Mouse (Mus musculus) urinary bladder, postnatal 25 days (tissue): ENCODE data around the gene Rasgef1a.

Source experiments
- DNase-seq: peaks from one replicate; pipeline ENCODE4 v3.0.0; 2022; ENCODE audit warnings: low spot score

The Rasgef1a gene

DNA sequence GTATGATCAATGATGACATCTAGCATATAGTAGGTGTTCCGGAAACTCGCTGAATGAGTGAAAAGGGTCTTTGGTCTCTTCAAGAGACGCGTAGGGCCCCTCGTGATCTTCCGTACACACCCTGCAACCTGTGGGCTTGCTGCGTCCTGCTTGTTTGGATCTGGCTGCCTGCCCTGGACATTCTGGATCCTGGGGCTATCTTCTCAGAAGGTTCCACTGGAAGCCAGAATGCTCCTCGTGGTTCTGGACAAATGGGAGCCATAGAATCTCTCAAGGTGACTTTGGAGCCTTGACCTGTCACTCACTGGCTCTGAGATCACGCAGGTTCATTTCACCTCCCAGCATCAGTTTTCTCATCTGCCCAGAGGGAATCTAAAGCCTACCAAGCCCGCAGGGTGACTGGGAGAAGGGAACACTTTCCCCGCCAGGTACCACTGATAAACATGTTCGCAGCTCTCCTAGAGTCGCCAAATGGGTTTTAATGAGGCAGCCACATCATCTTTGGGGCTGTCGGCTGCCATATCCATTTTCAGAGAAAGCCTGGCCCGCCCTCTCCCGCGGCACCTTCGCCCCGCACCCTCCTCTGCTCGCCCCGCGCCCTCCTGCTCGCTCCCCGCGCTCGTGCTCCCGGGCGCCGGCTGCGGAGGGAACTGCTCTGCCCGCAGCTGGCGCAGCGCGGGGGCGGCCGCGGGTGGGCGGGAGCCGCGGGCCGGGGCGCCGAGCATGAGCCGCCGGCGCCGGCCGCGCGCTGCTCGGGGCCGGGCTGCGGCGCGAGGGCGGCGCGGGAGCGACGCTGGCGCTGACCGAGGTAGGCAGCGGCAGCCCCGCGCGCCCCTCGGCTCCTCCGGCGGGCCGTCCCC, at the start of gene Rasgef1a:
Gene Rasgef1a (plus strand): TSS at position 683 of the 860 bp plus-strand sequence.
- DNase-seq, result no peak

DNA sequence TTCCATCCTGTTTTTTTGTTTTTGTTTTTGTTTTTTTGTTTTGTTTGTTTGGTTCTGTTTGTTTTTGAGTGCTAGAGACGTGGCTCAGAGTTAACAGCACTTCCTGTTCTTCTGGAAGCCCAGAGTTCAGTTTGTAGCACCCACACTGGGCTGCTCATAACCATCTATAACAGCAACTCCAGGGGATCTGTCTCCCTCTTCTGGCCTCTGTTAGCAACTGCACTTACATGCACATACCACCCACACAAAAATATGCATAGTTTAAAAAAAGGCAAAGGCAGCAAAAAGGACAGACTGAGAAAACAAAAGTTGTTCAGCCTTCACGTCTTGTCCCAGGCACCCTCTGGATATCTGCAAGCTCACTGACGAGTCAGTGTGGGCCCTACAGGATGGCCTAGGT, 48.0 kb upstream of the Rasgef1a start:
- no peak for DNase-seq

GRCm38 (mm10) chr6:117966729-117967128, 44.5 kb upstream of the Rasgef1a start:
- DNase-seq, result no peak

- no peak for DNase-seq
Observed at GRCm38 (mm10) chr6:117987173-117987572, 24.1 kb upstream of the Rasgef1a start.

DNA sequence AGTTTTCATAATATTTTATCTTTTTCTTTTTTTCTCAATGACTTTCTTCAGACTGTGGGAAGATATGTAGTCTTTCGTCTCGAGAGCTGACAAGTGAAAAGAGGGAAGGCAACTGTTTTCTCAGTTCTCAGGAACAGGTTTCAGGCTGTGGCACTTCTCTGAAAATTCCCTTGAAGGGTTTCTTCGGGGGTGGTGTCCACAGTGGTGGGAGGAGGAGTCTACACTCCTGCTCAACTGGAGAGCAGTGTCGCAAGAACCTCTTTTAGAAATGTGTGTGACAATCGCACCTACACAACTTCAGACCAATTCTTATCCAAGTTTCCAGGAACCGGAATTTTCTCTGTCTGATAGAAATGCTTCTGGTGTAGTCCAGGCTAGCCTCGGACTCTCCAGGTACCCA, 22.0 kb upstream of the Rasgef1a start:
- DNase-seq, result no peak

- DNase-seq, result no peak
Observed at GRCm38 (mm10) chr6:117990649-117991048, 20.6 kb upstream of the Rasgef1a start.

DNA sequence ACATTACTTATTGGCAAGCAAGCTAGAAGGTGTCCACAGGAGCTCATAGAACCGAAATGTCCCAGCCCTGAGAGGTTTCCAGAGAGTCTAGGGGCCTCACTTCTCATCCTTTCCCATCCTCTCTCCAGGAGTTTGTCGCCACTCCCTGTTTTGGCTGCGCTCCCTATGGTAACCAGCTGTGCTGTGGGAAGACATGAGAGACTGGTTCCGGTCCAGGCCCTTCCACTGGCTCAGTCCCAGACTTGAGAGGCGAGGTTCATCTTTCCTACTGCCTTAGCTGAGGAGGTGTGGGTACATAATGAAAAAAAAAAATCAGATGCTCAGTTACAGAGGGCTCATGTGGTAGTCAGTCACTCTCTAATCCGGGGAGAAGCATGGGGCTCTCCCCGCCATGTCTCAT, 19.9 kb upstream of the Rasgef1a start:
- DNase-seq, result peak; percentile 31

- DNase-seq, result no peak
Observed at GRCm38 (mm10) chr6:117991928-117992327, 19.3 kb upstream of the Rasgef1a start.

- no peak for DNase-seq
Observed at GRCm38 (mm10) chr6:117995168-117995567, 16.1 kb upstream of the Rasgef1a start.

- no peak for DNase-seq
Observed at GRCm38 (mm10) chr6:118001272-118001671, 10.0 kb upstream of the Rasgef1a start.

DNA sequence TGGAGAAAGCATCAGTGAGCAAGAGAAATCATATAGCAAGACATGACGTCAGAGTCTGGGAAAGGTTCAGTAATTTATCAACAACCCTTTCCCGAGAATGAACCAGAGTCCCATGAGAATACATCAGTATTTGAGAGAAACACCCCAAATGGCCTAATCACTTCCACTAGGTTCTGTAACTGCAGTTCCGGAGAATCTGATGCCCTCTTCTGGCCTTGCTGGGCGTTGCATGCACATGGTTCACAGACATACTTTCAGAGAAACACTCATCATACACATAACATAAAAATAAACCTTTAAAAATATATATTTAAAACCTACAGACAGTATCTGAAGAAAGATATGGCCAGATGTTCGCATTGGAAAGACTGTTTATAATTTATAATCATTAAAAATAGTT, 3.9 kb upstream of the Rasgef1a start:
- no peak for DNase-seq

- no peak for DNase-seq
Observed at GRCm38 (mm10) chr6:118007843-118008539, 3.2 kb upstream of the Rasgef1a start.

DNA sequence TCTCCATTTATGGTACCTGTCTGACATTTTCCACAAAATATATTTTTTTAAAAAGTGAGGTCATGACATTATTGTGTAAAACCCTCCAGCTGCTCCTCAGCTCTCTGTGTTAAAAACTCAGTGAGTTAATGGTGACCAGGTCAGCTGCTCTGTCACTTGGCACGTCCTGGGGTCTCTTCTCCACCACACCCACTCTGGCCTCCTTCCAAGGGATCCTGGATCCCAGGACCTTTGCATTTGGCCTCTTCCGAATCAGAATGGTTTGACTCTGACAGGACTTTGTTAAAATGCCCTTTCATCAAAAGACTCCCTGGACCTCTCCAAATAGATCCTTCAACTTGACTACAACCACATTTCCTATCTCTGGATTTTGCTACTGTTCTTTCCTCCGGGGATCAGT, 982 bp upstream of the Rasgef1a start:
- no peak for DNase-seq

GRCm38 (mm10) chr6:118011616-118012316, 528 bp downstream of the Rasgef1a start:
- DNase-seq, result no peak

DNA sequence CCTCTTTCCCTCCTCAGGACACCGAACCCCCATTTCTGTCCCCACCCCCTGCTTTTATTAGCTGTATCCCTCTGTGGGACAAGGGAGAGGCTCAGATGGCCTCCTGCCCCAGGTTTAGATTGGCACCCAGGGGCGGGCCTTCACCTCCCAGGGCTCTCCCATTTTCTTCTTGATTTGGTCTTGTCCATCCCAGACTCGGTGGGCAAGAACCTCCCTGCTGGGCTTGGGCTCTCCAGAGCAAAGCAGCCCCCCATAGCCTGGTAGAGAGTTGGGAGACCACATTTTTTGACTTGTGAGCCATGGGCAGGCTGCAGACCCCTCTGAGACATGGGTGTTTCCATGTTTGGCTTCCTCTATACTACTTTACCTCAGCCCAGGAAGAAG, 1.1 kb downstream of the Rasgef1a start:
- no peak for DNase-seq

DNA sequence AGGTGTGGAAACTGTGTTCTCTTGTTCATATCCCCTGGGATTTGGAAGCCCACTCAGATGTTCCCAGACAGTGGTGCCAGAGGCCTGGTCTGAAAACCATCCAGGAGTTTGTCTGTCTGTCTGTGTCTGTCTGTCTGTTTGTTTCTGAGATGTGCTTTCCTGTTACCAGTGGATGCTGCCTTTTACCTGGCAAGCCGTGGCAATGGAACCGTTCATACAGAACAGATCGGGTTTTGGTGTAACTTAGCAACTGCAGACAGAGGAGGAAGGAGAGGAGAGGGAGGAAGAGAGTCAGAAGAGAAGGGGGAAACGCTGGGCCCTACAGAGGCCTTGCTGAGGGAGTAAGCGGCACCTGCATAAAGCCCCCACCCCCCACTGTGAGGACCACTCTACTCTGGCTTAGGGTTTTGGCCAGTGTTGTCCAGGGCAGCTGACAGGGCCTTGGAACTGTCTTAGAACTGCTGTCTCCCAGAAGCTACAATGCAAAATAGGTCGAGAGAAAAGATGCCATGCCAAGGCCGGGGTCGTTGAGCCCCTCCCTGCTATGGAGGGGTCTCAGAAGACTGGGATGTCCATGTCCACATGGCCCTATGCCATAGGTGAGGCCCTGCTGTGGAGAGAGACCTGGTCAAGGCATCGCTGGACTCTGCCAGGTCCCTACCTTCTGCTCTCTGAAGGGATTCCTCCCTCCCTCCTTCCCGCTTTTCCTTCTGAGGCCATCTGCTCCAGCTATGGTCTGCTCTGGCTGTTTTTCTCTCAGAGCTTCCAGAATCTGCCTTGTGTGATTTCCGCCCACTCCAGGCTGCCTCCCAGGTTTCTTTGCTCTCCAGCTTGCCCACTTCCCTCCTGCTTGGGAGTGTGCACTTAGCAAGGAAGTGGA, 2.0 kb downstream of the Rasgef1a start:
- no peak for DNase-seq

DNA sequence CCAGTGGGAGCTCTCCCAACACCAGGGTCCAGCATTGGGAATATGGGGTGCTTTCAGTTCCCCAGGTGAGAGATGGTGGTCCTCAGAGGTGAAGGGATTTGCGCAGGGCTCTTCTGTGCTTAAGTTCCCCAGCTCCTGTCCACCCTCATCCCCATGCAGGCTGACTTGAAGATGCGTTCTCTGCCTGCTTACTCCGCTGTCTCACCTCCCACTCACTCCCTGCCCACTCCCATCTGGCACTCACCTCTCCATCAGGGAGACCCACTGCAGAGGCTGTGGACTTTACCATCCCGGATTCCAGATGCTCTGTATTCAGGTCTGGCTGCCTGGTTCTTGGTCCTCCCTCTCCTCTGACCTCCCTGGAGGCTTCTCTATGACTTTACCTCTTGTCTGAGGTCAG, 3.6 kb downstream of the Rasgef1a start:
- DNase-seq, result no peak

DNA sequence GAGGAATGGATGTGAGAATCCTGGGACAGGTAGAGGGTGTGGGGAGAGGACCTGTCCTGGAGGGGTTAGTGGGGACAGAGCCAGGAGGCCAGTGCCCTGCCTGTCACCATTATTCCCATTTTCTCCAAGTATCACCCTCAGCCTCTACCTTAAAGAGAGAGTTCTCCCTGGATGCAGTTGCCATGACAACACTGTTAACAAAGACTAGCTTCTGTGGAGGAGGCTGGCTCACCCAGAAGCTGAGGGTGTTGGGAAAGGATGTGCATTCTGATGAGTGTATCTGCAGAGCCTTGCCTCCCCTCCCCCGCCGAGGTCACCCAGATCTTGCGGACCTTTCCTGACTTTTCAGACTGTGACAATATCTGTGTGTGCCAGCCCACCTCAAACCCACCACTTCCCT, 4.7 kb downstream of the Rasgef1a start:
- no peak for DNase-seq

- no peak for DNase-seq
Observed at GRCm38 (mm10) chr6:118018666-118019065, 7.4 kb downstream of the Rasgef1a start.

DNA sequence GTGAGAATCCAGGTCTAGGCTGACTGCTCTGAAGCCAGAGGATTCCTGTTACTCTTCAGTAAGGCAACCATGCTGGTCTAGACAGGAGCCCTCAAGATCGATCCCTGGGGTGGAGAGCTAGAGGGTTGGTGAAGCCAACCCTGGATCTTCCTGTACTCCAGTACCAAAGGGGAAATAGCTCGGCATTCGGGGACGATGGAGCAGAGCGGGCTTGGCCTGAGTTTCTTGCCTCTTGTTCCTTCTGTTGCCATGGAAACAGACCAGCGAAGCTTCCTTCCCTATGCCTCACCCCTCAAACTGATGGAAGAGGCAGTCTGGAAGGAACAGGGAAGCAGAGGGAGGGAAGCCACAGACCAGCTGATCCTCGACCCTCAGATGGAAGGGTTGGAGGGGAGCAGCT, 8.3 kb downstream of the Rasgef1a start:
- no peak for DNase-seq

DNA sequence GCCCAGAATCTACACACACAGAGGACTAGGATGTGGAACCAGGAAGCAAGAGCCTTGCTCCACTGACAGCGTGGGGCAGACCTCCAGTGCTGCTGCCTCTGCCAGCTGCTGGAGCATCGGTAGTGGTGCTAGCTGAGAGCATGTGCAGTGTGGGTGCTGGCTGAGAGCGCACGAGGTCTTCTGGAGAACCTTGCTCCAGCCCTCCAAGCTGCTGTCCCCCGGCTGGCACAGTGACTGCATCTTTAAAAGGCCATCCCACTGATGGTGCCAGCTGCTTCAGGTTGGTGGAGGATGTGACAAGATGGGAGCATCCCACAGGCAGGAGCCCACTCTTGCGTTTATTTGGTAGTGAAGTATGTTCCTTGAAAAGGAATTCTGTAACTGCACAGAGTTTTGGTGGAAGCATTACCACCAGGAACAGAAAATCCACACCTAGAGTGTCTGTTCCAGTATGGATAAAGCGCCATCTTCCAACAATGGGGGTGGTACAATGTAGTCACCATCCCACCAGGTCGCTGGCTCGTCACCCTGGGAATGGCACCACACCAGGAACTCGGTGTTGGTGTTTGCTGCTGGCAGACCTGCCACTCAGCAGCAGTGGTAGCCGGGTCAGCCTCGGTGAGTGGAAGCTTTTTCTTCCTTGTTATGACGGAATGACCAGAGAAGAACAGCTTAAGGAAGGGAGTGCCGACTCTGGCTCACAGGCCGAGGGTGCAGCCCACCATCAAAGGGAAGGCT, 11.8 kb downstream of the Rasgef1a start:
- no peak for DNase-seq
